Mouse (Mus musculus) liver, adult 10 weeks (tissue): ENCODE data around the gene Exosc2. TPM values are rescaled to one million over a fixed set of nuclear protein-coding genes. Genes with fewer than 3 reads are reported as not detected.

Source experiments
- polyA plus RNA-seq: library from polyadenylated mRNA; stranded (reverse); fragments of 350-450 nt; fragmentation: Illumina TruSeq; extraction: RNeasy Lipid Tissue Mini Kit (QIAGEN cat#74804); gene quantifications from one replicate; pipeline ENCODE4 v1.2.3, GENCODE M21; 2014; ENCODE audit warnings: low read depth, low replicate concordance

The Exosc2 gene
- 7.8 TPM for polyA plus RNA-seq

DNA sequence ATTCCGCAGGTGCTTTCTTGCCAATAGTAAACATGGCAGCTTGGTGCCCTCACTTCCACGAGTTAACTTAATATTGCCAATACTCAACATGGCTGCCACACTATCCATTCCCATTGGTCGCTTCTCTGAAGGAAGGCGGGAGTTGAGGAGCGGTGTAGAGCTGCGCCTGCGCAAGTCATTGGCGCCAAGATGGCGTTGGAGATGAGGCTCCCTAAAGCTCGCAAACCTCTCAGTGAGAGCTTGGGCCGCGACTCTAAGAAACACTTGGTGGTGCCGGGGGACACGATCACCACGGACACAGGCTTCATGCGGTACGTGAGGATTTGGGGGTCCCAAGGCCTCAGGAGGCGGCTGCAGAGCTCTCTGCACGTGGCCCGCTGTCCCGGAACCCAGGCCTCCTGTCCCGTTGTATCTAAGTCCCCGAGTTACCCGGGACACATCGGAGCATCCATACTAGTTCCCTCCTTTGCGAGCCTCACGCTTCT lies at the start of gene Exosc2:
Exosc2 (plus strand) TSS at position 165 of the 485 bp plus-strand sequence.

DNA sequence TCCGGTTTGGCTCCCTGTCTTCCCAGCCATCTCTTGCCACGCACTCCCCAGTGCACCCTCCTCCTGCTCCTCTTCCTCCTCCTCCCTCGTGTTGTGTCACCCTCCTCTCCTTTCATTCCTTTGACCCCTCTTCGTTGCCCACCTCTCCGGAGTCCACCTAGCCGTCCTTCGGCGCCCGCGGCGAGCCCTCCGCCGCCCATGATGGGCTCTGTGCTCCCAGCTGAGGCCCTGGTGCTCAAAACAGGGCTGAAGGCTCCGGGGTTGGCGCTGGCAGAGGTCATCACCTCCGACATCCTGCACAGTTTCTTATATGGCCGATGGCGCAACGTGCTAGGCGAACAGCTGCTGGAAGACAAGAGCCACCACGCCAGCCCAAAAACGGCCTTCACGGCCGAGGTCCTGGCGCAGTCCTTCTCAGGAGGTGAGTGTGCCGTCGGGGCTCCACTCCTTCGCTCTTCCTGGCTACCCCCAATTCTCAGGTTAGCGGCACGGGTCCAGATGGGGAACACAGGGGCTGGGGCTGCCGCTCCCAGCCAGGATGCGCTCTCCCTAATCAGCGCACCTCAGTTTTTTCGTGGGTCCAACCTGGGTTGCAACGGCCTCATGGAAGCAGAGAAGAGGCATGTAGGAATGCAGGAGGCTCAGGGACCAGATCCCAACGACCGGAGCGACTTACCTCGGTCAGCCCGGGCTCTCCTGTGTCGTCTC lies 30.5 kb upstream of the Exosc2 start, which contains the start of gene Prdm12:
Prdm12 (plus strand) TSS at position 137 of the 708 bp plus-strand sequence.

DNA sequence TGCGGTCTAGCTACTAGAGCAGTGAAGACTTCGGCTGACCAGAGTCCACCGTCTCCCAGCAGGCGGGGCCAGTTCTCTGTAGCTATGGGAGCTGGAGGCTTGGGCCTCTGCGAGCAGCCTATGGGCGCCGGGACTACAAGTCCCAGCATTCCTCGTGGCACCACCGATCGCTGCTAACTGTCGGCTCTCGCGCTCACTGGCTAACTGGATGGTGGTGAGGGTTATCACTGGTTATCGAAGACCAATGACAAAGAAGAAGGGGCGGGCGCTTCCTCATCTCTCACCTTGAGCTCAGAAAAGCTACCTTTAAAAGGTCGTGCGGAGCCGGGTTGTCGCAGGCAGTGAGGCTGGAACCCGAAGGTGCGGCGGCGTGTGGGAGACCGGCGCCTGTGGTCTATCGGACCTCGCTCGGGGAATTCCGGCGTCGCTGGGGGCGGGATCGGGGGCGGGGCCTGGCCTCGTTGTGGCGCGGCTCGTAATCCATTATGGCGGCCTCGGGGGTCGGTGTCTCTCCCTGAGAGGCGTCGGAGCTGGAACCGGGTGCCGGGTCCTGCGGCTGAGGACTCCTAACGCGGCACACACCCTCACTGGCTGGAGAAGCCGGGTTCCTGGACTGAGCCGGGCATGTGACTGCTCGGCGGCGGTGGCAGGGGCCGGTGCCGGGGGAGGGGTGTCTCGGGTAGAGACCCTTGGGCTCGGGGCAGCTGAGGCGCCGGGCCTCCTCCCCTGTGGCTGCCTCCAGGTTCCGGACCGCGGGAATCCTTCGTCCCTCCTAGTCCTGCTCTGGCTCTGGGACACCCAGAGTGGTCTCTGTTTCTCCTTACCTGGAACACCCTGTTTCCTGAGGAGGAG lies 17.8 kb downstream of the Exosc2 start, which contains the start of gene Abl1:
Abl1 (plus strand) TSS at position 303 of the 852 bp plus-strand sequence.

Other genes with a start within 250 kb of the Exosc2 start
- 771 TPM for gene Ass1, start 200.5 kb upstream of the Exosc2 start, polyA plus RNA-seq
- 13.1 TPM for gene Fubp3, start 98.1 kb upstream of the Exosc2 start, polyA plus RNA-seq
- not detected for gene Prdm12, start 30.7 kb upstream of the Exosc2 start, polyA plus RNA-seq
- gene Abl1, start 17.7 kb downstream of the Exosc2 start, polyA plus RNA-seq: 6.7 TPM
- gene Qrfp, start 139.9 kb downstream of the Exosc2 start, polyA plus RNA-seq: not detected
- gene Fibcd1, start 175.3 kb downstream of the Exosc2 start, polyA plus RNA-seq: not detected
- 0.08 TPM for gene Lamc3, start 216.6 kb downstream of the Exosc2 start, polyA plus RNA-seq